Mouse (Mus musculus) ES-E14 (cell line): ENCODE measurements around the gene Gm9747. TPM values are rescaled to one million over a fixed set of nuclear protein-coding genes. Genes with fewer than 3 reads are reported as not detected.

Experiments used
- DNase-seq: peaks from one replicate; pipeline ENCODE4 v3.0.0-alpha.2; 2013; ENCODE audit warnings: low read depth, low spot score
- H3K27ac ChIP-seq: 2 replicates; pipeline ENCODE4 v1.5.1; 2012; ENCODE audit warnings: low read depth, mild to moderate bottlenecking, low read length, moderate library complexity, mixed read lengths; ENCODE audit not compliant: poor library complexity, insufficient read depth, severe bottlenecking
- H3K36me3 ChIP-seq: 2 replicates; pipeline ENCODE4 v1.6.1; 2012; ENCODE audit warnings: mild to moderate bottlenecking, low read length, moderate library complexity, mixed read lengths; ENCODE audit not compliant: control insufficient read depth, poor library complexity, insufficient read depth, severe bottlenecking
- H3K4me1 ChIP-seq, 2 experiments: fragments of 150-350 bp in 1 of 2; sonication (generic) in 1 of 2; 2 replicates each; pipeline ENCODE4 v1.6.1; 2012; ENCODE audit warnings: low read length in 2 of 2, mild to moderate bottlenecking in 1 of 2, mixed read lengths in 1 of 2; ENCODE audit not compliant: control insufficient read depth in 2 of 2, insufficient read depth in 2 of 2, poor library complexity in 1 of 2
- H3K4me3 ChIP-seq, 2 experiments: fragments of 150-350 bp in 1 of 2; sonication (generic) in 1 of 2; 2 replicates each; pipeline ENCODE4 v1.5.1; 2012; ENCODE audit warnings: low read length in 2 of 2, low read depth in 1 of 2, mild to moderate bottlenecking in 1 of 2, mixed read lengths in 1 of 2; ENCODE audit not compliant: insufficient read depth in 1 of 2, poor library complexity in 1 of 2, severe bottlenecking in 1 of 2
- H3K9ac ChIP-seq: 2 replicates; pipeline ENCODE4 v1.6.1; 2012; ENCODE audit warnings: low read depth, mild to moderate bottlenecking, low read length, mixed read lengths; ENCODE audit not compliant: poor library complexity, insufficient read depth, severe bottlenecking
- H3K9me3 ChIP-seq: fragments of 150-350 bp; sonication (generic); 2 replicates; pipeline ENCODE4 v1.6.1; 2012; ENCODE audit warnings: low read depth, mild to moderate bottlenecking, low read length; ENCODE audit not compliant: control insufficient read depth, insufficient read depth
- CHD2 ChIP-seq: IDR thresholded peaks from 2 replicates; pipeline ENCODE4 v1.6.1; 2014; ENCODE audit warnings: mild to moderate bottlenecking, low read depth, low read length, inconsistent platforms
- HCFC1 ChIP-seq: IDR thresholded peaks from 2 replicates; pipeline ENCODE4 v1.6.1; 2012; ENCODE audit warnings: low read length, inconsistent platforms, borderline replicate concordance; ENCODE audit not compliant: insufficient read depth
- MAFK ChIP-seq: IDR thresholded peaks from 2 replicates; pipeline ENCODE4 v1.6.1; 2014; ENCODE audit warnings: mild to moderate bottlenecking, low read depth, low read length, inconsistent platforms; ENCODE audit not compliant: insufficient read depth
- ZC3H11A ChIP-seq: IDR thresholded peaks from 2 replicates; pipeline ENCODE4 v1.6.1; 2012; ENCODE audit warnings: low read depth, mild to moderate bottlenecking, inconsistent platforms, low read length, borderline replicate concordance
- ZNF384 ChIP-seq: IDR thresholded peaks from 2 replicates; pipeline ENCODE4 v1.6.1; 2012; ENCODE audit warnings: low read depth, low read length, inconsistent platforms
- in situ Hi-C, 2 experiments: fragments of 600-800 bp; cut with MboI; formaldehyde crosslinking; loops; one replicate each; pipeline ENCODE4 v1.15.1; 2025; ENCODE audit warnings: low sequenced_read_pairs in 2 of 2, inconsistent platforms in 1 of 2; ENCODE audit not compliant: unreplicated experiment in 2 of 2
- total RNA-seq: library from RNA; depleted of rRNA; stranded (reverse); fragments of 300-350 nt; gene quantifications from 2 replicates; pipeline ENCODE4 v1.2.3, GENCODE M21; 2012

Gene Gm9747
- total RNA-seq, 1 experiment, result 0.67 TPM

- Histone ChIP-seq H3K9ac (no peak overlapping the region), H3K27ac (no peak overlapping the region), H3K4me1 (no peaks in the 10 kb centered on the region), H3K4me3 (no peak overlapping the region), H3K36me3 (no peaks in the 10 kb centered on the region), H3K9me3 (no peaks in the 10 kb centered on the region)
- in situ Hi-C loops, result no loop called here
- TF ChIP-seq CHD2, result no peak
- no peak for TF ChIP-seq ZC3H11A
- no peak for TF ChIP-seq HCFC1
- no peak for TF ChIP-seq MAFK
- no peak for TF ChIP-seq ZNF384
- DNase-seq, result no peak
Measured at GRCm38 (mm10) chr1:82199918-82200317, 33.0 kb upstream of the Gm9747 start.

- DNase-seq, result no peak
- H3K9me3 ChIP-seq, result no peaks in the 10 kb centered on the region
- H3K36me3 ChIP-seq, result no peaks in the 10 kb centered on the region
- in situ Hi-C loops, result no loop called here
- H3K4me1 ChIP-seq, result no peaks in the 10 kb centered on the region
- no peak overlapping the region for H3K9ac ChIP-seq
- no peak overlapping the region for H3K27ac ChIP-seq
- no peak overlapping the region for H3K4me3 ChIP-seq
- no peak for TF ChIP-seq HCFC1
- TF ChIP-seq ZNF384, result no peak
- TF ChIP-seq MAFK, result no peak
- TF ChIP-seq CHD2, result no peak
- TF ChIP-seq ZC3H11A, result no peak
Measured at GRCm38 (mm10) chr1:82200636-82201035, 32.3 kb upstream of the Gm9747 start.

DNA sequence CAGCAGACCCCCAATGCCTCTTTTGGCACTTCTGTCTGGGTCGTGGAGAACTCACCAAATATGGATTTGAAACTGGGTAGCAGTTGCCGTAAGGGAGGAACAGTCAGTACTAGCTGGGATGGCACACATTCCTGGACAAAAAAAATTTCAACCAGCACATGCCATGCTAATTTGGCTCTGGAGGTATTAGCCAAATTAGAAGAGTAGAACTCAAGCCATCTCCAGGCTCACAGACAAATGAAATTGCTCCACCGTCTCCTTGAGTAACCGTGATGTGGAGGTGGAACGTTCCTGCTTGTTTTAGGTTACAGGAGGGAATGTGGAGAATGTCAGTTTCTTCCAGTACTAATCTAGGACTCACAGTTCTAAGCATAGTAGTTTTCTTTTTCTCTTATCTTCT is 25.4 kb upstream of the Gm9747 start:
- Histone ChIP-seq H3K9ac (no peak overlapping the region), H3K4me3 (no peak overlapping the region), H3K9me3 (no peaks in the 10 kb centered on the region), H3K36me3 (no peaks in the 10 kb centered on the region), H3K27ac (no peak overlapping the region), H3K4me1 (no peaks in the 10 kb centered on the region)
- TF ChIP-seq MAFK (no peak), HCFC1 (no peak), ZNF384 (no peak), ZC3H11A (no peak), CHD2 (no peak)
- in situ Hi-C loops, result no loop called here
- DNase-seq, result no peak

DNA sequence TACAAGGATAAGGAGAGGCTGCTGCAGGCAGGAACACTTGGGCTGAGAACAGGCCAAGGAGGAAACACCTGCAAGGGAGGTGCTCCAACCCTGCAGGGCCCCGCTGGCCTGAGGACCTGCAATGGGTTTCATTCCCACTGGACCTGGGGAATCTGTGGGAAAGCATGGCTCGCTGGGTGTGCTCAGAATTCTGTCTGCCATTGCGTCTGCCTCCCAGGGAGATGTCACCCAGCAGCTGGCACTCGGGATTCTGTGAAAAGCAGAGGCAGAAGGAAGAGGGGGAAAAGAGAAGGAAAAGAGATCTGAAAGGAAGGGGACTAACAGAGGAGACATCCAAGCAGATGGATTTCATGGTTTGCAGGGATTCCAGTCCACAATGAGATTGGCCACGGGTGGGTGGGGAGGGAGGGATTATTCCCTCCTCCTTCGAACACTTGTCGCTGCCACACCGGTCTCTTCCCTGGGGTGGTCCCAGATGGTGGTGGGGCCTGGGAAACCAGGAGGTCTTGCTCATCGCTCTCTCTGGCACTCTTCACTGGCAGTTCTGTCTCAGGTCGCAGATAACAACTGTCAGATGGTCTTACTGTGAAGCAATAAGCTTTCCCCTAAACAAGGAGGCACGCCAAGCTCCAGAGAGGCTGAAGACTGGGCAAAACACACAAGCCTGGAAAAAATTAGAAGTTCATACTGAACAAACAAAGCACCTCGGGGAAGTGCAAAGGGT is 12.1 kb upstream of the Gm9747 start:
- H3K4me3 ChIP-seq, result no peak overlapping the region
- no peak for DNase-seq
- TF ChIP-seq MAFK (no peak), CHD2 (no peak), ZNF384 (no peak), HCFC1 (no peak), ZC3H11A (no peak)
- no peaks in the 10 kb centered on the region for H3K4me1 ChIP-seq
- no peaks in the 10 kb centered on the region for H3K36me3 ChIP-seq
- no peak overlapping the region for H3K27ac ChIP-seq
- in situ Hi-C loops, result no loop called here
- no peaks in the 10 kb centered on the region for H3K9me3 ChIP-seq
- H3K9ac ChIP-seq, result no peak overlapping the region

DNA sequence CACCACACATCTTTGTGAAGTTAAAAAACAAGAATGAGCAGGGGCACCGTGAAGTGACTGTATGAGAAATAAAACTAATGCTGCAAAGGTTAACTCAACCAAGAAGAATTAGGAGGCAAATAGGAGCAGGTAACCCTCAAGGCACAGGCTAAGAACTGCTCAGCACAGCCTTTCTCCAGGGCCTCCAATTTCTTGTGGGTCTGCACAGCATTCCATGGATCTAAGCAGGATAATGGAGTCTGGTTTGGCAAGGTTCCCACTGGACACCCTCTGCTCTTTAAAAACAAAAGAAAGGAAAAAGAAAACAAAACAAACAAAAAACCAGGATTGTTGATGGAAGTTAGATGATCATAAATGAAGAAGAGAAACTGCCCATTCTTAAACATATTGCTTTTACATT is 11.4 kb upstream of the Gm9747 start:
- TF ChIP-seq HCFC1 (no peak), CHD2 (no peak), ZNF384 (no peak), MAFK (no peak)
- in situ Hi-C loops, result no loop called here
- Histone ChIP-seq H3K36me3 (no peaks in the 10 kb centered on the region), H3K9me3 (no peaks in the 10 kb centered on the region), H3K4me1 (no peaks in the 10 kb centered on the region), H3K27ac (no peak overlapping the region), H3K9ac (no peak overlapping the region), H3K4me3 (no peak overlapping the region)
- no peak for DNase-seq
